Mouse (Mus musculus): ENCODE measurements around the gene Slc1a6. TPM values are rescaled to one million over a fixed set of nuclear protein-coding genes. Genes with fewer than 3 reads are reported as not detected.
"Not testable (repeated sequence)": the region's sequence is repeated elsewhere in the genome, so short reads cannot be mapped to it uniquely, and the experiment has no call there.

The Slc1a6 gene
- polyA plus RNA-seq, 1 experiment from 2014 or later = 2.8 TPM

DNA sequence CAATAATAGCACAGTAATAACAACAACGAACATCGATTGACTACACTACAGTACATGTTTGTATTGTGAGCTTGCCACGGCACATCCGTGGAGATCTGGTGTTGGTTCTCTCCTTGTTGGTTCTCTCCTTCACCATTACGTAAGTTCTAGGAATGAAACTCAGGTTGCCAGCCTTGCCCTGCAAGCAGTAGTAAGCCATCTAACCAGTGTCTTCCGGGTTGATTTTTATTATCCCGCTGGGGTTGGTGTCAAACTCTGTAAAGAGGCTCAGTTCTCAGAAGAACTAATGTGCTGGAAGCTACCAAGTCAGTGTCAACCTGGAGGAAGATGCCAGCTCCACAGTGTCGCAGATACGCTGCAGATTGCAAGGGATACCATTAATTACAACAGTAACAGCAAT, 769 bp upstream of the Slc1a6 start:
- WGBS = 59% methylated on average over 9 of the region's 9 CpGs
- peaks cover 8% of the 10 kb centered on the region for H3K4me1 ChIP-seq
- peak overlapping the region; percentile 100 for H3K4me2 ChIP-seq (replicated peaks)
- no peak overlapping the region for H3K9ac ChIP-seq
- ATAC-seq (ENCODE audit: low FRiP score, low read depth) = no peak
- no peak overlapping the region for H3K27ac ChIP-seq
- peaks cover 4% of the 10 kb centered on the region; the same call in 1 of the 2 replicates for H3K27me3 ChIP-seq (replicated peaks)
- H3K36me3 ChIP-seq = no peaks in the 10 kb centered on the region
- no peak overlapping the region for H3K4me3 ChIP-seq
- no peaks in the 10 kb centered on the region for H3K9me3 ChIP-seq

DNA sequence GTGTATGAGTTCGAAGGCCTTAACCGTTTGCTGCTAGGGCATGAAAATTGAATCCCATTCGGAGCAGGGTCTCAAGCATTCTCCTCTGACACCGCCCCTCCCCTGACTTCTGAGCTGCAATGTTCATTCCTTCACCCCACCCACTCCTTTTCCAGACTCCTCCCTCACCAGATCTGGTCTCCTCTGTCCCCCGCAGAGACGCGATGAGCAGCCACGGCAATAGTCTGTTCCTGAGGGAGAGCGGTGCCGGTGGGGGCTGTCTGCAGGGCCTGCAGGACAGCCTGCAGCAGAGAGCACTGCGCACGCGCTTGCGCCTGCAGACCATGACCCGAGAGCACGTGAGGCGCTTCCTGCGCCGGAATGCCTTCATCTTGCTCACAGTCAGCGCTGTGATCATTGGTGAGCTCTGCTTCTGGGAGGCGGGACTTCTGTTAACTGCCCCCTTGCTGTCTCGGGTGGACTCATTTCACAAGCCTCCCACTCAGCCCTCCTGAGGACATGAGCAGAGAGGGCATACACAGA, 7.3 kb downstream of the Slc1a6 start:
- 0 out of 2 replicates have a peak, but pooled peaks cover 4% of the 10 kb centered on the region for H3K4me1 ChIP-seq
- H3K4me2 ChIP-seq (replicated peaks) = peak overlapping the region; percentile 64
- ATAC-seq (ENCODE audit: low FRiP score, low read depth) = peak; percentile 97
- no peaks in the 10 kb centered on the region for H3K27me3 ChIP-seq (replicated peaks)
- H3K4me3 ChIP-seq = peak overlapping the region; percentile 35
- peak overlapping the region; percentile 41 for H3K9ac ChIP-seq
- H3K9me3 ChIP-seq = no peaks in the 10 kb centered on the region
- WGBS = 7% methylated on average over 22 of the region's 22 CpGs
- H3K36me3 ChIP-seq = no peaks in the 10 kb centered on the region
- H3K27ac ChIP-seq = no peak overlapping the region

DNA sequence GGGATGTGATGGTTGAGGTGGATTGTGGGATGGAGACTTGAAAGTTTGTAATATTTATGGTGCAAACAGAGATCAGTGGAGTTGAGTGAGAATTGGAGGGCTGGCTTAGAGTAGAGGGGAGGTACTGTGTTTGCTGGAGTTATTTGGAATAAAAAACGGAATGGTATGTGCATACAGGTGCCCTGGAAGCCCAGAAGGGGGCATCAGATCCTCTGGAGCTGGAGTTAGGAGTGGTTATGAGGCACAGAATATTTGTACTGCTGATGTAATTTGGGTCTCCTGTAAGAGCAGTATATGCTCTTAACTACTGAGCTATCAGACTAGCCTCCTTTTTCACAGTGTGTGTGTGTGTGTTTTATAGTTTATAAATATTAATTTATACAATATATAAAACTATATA, 10.3 kb downstream of the Slc1a6 start:
- Histone ChIP-seq H3K9me3 (no peaks in the 10 kb centered on the region), H3K27ac (no peak overlapping the region), H3K4me1 (0 out of 2 replicates have a peak, but pooled peaks cover 4% of the 10 kb centered on the region), H3K4me3 (no peak overlapping the region), H3K27me3 (replicated peaks) (no peaks in the 10 kb centered on the region), H3K4me2 (replicated peaks) (no peak overlapping the region), H3K36me3 (no peaks in the 10 kb centered on the region), H3K9ac (no peak overlapping the region)
- ATAC-seq (ENCODE audit: low FRiP score, low read depth) = no peak
- WGBS = 44% methylated on average over 1 of the region's 1 CpGs

DNA sequence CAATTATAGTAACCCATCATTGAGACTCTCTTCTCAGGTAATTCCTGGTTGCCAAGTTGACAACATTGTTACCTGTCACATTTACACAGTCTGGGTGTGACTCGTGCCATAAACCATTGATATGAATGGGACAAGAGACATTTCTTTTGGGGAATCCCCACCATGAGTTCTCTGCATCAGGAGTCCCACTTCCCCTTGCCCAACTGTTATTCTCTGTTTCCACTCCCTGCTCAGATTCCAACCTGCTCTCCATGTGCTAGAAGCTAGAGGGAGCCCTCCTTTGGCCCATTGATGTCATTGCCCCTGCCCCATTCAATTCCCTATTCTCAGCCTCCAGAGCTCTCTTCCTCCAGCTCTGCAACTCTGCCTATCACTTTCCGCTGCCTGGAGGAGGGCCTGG, 21.2 kb downstream of the Slc1a6 start:
- Histone ChIP-seq H3K27me3 (replicated peaks) (no peaks in the 10 kb centered on the region), H3K36me3 (no peaks in the 10 kb centered on the region), H3K27ac (no peak overlapping the region), H3K4me2 (replicated peaks) (no peak overlapping the region), H3K4me3 (no peak overlapping the region), H3K4me1 (no peaks in the 10 kb centered on the region), H3K9ac (no peak overlapping the region), H3K9me3 (no peaks in the 10 kb centered on the region)
- 84% methylated on average over 2 of the region's 2 CpGs for WGBS
- no peak for ATAC-seq (ENCODE audit: low FRiP score, low read depth)

DNA sequence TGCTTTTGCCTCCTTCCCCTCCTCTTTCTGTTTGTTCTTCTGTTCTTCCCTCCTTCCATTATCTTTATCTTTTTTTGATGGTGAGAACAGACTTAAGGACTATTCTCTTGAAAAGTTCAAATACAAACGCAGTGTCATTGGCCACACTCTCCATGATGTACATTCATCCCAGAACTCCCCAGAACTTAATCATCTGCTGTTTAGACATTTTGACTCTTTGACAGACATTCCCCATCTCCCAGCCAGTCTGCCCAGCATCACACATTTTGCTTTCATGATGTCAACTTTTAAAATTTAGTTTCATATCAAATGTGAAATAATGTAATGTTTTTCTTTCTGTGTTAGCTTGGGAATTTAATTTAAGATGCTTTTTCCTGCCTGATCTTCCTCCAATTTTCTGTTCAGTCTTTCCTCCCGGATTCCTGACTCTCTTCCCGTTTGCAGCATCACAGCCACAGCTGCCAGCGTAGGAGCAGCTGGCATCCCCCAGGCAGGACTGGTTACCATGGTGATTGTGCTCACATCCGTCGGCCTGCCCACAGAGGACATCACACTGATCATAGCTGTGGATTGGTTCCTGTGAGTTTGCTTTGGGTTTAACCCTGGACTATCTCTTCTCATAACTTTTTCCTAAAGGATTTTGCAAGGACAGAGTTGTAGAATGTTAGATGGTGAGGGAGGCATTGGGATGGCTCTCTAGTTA, 32.2 kb downstream of the Slc1a6 start:
- Histone ChIP-seq H3K27me3 (replicated peaks) (no peaks in the 10 kb centered on the region), H3K9me3 (no peaks in the 10 kb centered on the region), H3K27ac (no peak overlapping the region), H3K36me3 (no peaks in the 10 kb centered on the region), H3K4me3 (no peak overlapping the region), H3K9ac (no peak overlapping the region), H3K4me1 (no peaks in the 10 kb centered on the region), H3K4me2 (replicated peaks) (no peak overlapping the region)
- peak; percentile 90 for ATAC-seq (ENCODE audit: low FRiP score, low read depth)
- WGBS = 57% methylated on average over 6 of the region's 6 CpGs

DNA sequence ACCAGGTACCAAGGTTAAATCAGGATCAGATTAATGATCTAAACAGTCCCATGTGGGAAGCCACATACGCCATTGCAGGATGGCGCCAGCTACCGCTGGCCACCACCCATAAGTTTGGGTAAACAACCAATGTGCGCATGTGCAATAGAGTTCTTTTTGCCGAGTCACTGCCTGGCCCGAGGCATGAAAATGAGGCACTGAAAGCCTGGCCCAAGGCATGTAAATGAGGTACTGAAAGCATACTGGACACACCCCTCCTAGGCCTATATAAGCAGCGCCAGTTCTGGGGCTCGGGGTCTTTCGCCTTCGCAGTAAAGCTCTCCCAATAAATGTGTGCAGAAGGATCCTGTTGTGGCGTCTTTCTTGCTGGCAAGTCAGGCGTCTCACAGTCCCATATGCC, 60.2 kb downstream of the Slc1a6 start:
- H3K4me3 ChIP-seq; H3K4me1 ChIP-seq; ATAC-seq (ENCODE audit: low FRiP score, low read depth); H3K4me2 ChIP-seq (replicated peaks); H3K27ac ChIP-seq; H3K36me3 ChIP-seq; H3K9me3 ChIP-seq; H3K27me3 ChIP-seq (replicated peaks); H3K9ac ChIP-seq: not testable (repeated sequence)
- WGBS = 91% methylated on average over 12 of the region's 12 CpGs

DNA sequence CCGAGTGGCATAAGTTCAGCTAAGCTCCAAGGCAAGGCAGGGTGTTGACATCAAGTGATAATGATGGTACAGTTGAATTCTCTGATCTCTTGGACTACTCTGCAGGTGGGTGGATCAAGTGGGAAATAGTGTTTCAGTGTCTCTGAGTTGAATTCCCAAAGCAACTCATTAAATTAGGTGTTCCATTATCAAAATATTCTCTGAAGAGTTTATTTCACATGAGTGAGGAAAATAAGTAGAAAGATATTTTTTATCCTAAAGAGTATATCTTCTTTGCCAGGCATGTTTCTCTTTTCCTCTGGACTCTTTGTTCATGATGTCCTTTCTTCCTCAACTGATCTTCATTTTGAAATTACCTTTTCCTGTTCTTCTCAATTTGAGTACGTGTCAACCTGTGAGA, 71.8 kb downstream of the Slc1a6 start, which contains the start of gene Olfr1356:
TSS of gene Olfr1356 (minus strand) at position 101 of the 400 bp plus-strand sequence.
- Histone ChIP-seq H3K27ac (no peak within 1 kb of the TSS), H3K9ac (no peak within 1 kb of the TSS), H3K4me2 (replicated peaks) (no peak within 1 kb of the TSS), H3K4me3 (no peak within 1 kb of the TSS), H3K4me1 (no peaks in the 10 kb centered on the region), H3K36me3 (no peaks in the 10 kb centered on the region), H3K9me3 (no peaks in the 10 kb centered on the region), H3K27me3 (replicated peaks) (no peaks in the 10 kb centered on the region)
- 90% methylated on average over 2 of the region's 2 CpGs for WGBS
- no peak for ATAC-seq (ENCODE audit: low FRiP score, low read depth)

Other genes starting within 250 kb of the Slc1a6 start
- gene Ilvbl, start 206.2 kb upstream of the Slc1a6 start, polyA plus RNA-seq (2016; fragmentation: Nextera tagmentation; extraction: Ambion mirVana) = 47.1 and 51.8 TPM in 2 replicates
- 7.8 and 7.9 TPM in 2 replicates for gene Syde1, start 188.5 kb upstream of the Slc1a6 start, polyA plus RNA-seq (2016; fragmentation: Nextera tagmentation; extraction: Ambion mirVana)
- gene Olfr1357, start 162.4 kb upstream of the Slc1a6 start, polyA plus RNA-seq (2016; fragmentation: Nextera tagmentation; extraction: Ambion mirVana) = not detected in 2 replicates
- not detected in 2 replicates for gene Casp14, start 62.2 kb upstream of the Slc1a6 start, polyA plus RNA-seq (2016; fragmentation: Nextera tagmentation; extraction: Ambion mirVana)
- not detected in 2 replicates for gene Ccdc105, start 27.4 kb upstream of the Slc1a6 start, polyA plus RNA-seq (2016; fragmentation: Nextera tagmentation; extraction: Ambion mirVana)
- gene Olfr1356, start 71.7 kb downstream of the Slc1a6 start, polyA plus RNA-seq (2016; fragmentation: Nextera tagmentation; extraction: Ambion mirVana) = not detected in 2 replicates
- gene Olfr1355, start 95.0 kb downstream of the Slc1a6 start, polyA plus RNA-seq (2016; fragmentation: Nextera tagmentation; extraction: Ambion mirVana) = not detected in 2 replicates
- not detected in 2 replicates for gene Olfr1354, start 132.7 kb downstream of the Slc1a6 start, polyA plus RNA-seq (2016; fragmentation: Nextera tagmentation; extraction: Ambion mirVana)
- not detected in 2 replicates for gene Olfr8, start 170.1 kb downstream of the Slc1a6 start, polyA plus RNA-seq (2016; fragmentation: Nextera tagmentation; extraction: Ambion mirVana)
- gene Olfr1353, start 182.8 kb downstream of the Slc1a6 start, polyA plus RNA-seq (2016; fragmentation: Nextera tagmentation; extraction: Ambion mirVana) = not detected in 2 replicates
- not detected in 2 replicates for gene Olfr1352, start 200.6 kb downstream of the Slc1a6 start, polyA plus RNA-seq (2016; fragmentation: Nextera tagmentation; extraction: Ambion mirVana)
- not detected in 2 replicates for gene Olfr1351, start 232.0 kb downstream of the Slc1a6 start, polyA plus RNA-seq (2016; fragmentation: Nextera tagmentation; extraction: Ambion mirVana)
- 0.15 and 0.24 TPM in 2 replicates for gene Olfr57, start 248.2 kb downstream of the Slc1a6 start, polyA plus RNA-seq (2016; fragmentation: Nextera tagmentation; extraction: Ambion mirVana)